Mouse (Mus musculus) cerebellum, adult 2 months (tissue): ENCODE measurements around the gene Adam26a.
"Not testable (repeated sequence)": the region's sequence is repeated elsewhere in the genome, so short reads cannot be mapped to it uniquely, and the experiment has no call there.

Experiments used
- CTCF ChIP-seq: fragments of 200-500 bp; IDR thresholded peaks from 2 replicates; pipeline ENCODE4 v1.5.1; 2011; ENCODE audit warnings: low read depth, mild to moderate bottlenecking, control low read depth, low read length, moderate library complexity, borderline replicate concordance; ENCODE audit not compliant: insufficient read depth
- POLR2A ChIP-seq: fragments of 200-500 bp; IDR thresholded peaks from 2 replicates; pipeline ENCODE4 v1.6.1; 2011; ENCODE audit warnings: low read length, control low read depth, borderline replicate concordance; ENCODE audit not compliant: insufficient read depth

- not testable (repeated sequence) for TF ChIP-seq CTCF, POLR2A
Observed at GRCm38 (mm10) chr8:43576607-43577006, at the start of gene Adam26a.
